Mouse (Mus musculus): ENCODE data around the gene Plekhg2. TPM values are rescaled to one million over a fixed set of nuclear protein-coding genes. Genes with fewer than 3 reads are reported as not detected.
A peak's percentile ranks its signal among the peaks of the same experiment; 100 is the strongest.

The Plekhg2 gene
- polyA plus RNA-seq, 1 experiment from 2014 or later = 21.4 TPM

- Histone ChIP-seq H3K27me3 (replicated peaks) (no peaks in the 10 kb centered on the region), H3K36me3 (no peaks in the 10 kb centered on the region), H3K4me3 (replicated peaks) (no peak overlapping the region), H3K27ac (replicated peaks) (peak overlapping the region; percentile 86), H3K4me2 (peak overlapping the region; percentile 79; the same call in 1 of the 2 replicates), H3K9ac (replicated peaks) (no peak overlapping the region), H3K4me1 (peaks cover 69% of the 10 kb centered on the region), H3K9me3 (replicated peaks) (no peaks in the 10 kb centered on the region)
- 81% methylated on average over 10 of the region's 10 CpGs for WGBS
- ATAC-seq (ENCODE audit: low FRiP score) = no peak
Measured at GRCm38 (mm10) chr7:28374647-28375046, 2.2 kb upstream of the Plekhg2 start.

- peak overlapping the region; percentile 93 for H3K27ac ChIP-seq (replicated peaks)
- no peaks in the 10 kb centered on the region for H3K36me3 ChIP-seq
- no peaks in the 10 kb centered on the region for H3K9me3 ChIP-seq (replicated peaks)
- 86% methylated on average over 7 of the region's 7 CpGs for WGBS
- H3K4me3 ChIP-seq (replicated peaks) = no peak overlapping the region
- H3K4me2 ChIP-seq = no peak overlapping the region
- H3K27me3 ChIP-seq (replicated peaks) = no peaks in the 10 kb centered on the region
- ATAC-seq (ENCODE audit: low FRiP score) = no peak
- H3K9ac ChIP-seq (replicated peaks) = no peak overlapping the region
- peaks cover 66% of the 10 kb centered on the region for H3K4me1 ChIP-seq
Measured at GRCm38 (mm10) chr7:28373891-28374495, 1.6 kb upstream of the Plekhg2 start.

- peaks cover 63% of the 10 kb centered on the region for H3K4me1 ChIP-seq
- H3K4me3 ChIP-seq (replicated peaks) = peak overlapping the region; percentile 87
- peak; percentile 4 for ATAC-seq (ENCODE audit: low FRiP score)
- no peaks in the 10 kb centered on the region for H3K27me3 ChIP-seq (replicated peaks)
- 0 out of 2 replicates have a peak overlapping the region, but pooled peaks have one; percentile 29 for H3K9ac ChIP-seq (replicated peaks)
- H3K36me3 ChIP-seq = no peaks in the 10 kb centered on the region
- under 1% methylated on average over 9 of the region's 9 CpGs for WGBS
- peak overlapping the region; percentile 93 for H3K27ac ChIP-seq (replicated peaks)
- peak overlapping the region; percentile 95 for H3K4me2 ChIP-seq
- no peaks in the 10 kb centered on the region for H3K9me3 ChIP-seq (replicated peaks)
Measured at GRCm38 (mm10) chr7:28373131-28373581, 757 bp upstream of the Plekhg2 start.

GRCm38 (mm10) chr7:28371514-28371989 lies 847 bp downstream of the Plekhg2 start:
- Histone ChIP-seq H3K9ac (replicated peaks) (peak overlapping the region; percentile 73), H3K36me3 (0 out of 2 replicates have a peak, but pooled peaks cover 10% of the 10 kb centered on the region), H3K27me3 (replicated peaks) (no peaks in the 10 kb centered on the region), H3K4me3 (replicated peaks) (peak overlapping the region; percentile 87), H3K4me1 (peaks cover 50% of the 10 kb centered on the region), H3K27ac (replicated peaks) (peak overlapping the region; percentile 93), H3K4me2 (peak overlapping the region; percentile 95), H3K9me3 (replicated peaks) (no peaks in the 10 kb centered on the region)
- WGBS = 2% methylated on average over 39 of the region's 43 CpGs
- peak; percentile 3; the same call in 1 of the 2 replicates for ATAC-seq (ENCODE audit: low FRiP score)

GRCm38 (mm10) chr7:28370977-28371513 lies 1.4 kb downstream of the Plekhg2 start:
- Histone ChIP-seq H3K4me3 (replicated peaks) (peak overlapping the region; percentile 87), H3K4me2 (peak overlapping the region; percentile 95), H3K9me3 (replicated peaks) (no peaks in the 10 kb centered on the region), H3K4me1 (peaks cover 45% of the 10 kb centered on the region), H3K9ac (replicated peaks) (peak overlapping the region; percentile 73), H3K27me3 (replicated peaks) (no peaks in the 10 kb centered on the region), H3K27ac (replicated peaks) (peak overlapping the region; percentile 93), H3K36me3 (0 out of 2 replicates have a peak, but pooled peaks cover 11% of the 10 kb centered on the region)
- 10% methylated on average over 11 of the region's 11 CpGs for WGBS
- no peak for ATAC-seq (ENCODE audit: low FRiP score)

- Histone ChIP-seq H3K36me3 (peaks cover 14% of the 10 kb centered on the region), H3K9me3 (replicated peaks) (no peaks in the 10 kb centered on the region), H3K4me2 (peak overlapping the region; percentile 95), H3K4me1 (peaks cover 35% of the 10 kb centered on the region), H3K27ac (replicated peaks) (no peak overlapping the region), H3K9ac (replicated peaks) (no peak overlapping the region), H3K27me3 (replicated peaks) (no peaks in the 10 kb centered on the region), H3K4me3 (replicated peaks) (peak overlapping the region; percentile 87)
- 94% methylated on average over 14 of the region's 14 CpGs for WGBS
- ATAC-seq (ENCODE audit: low FRiP score) = no peak
Measured at GRCm38 (mm10) chr7:28370051-28370450, 2.3 kb downstream of the Plekhg2 start.

- H3K9ac ChIP-seq (replicated peaks) = no peak overlapping the region
- H3K27me3 ChIP-seq (replicated peaks) = no peaks in the 10 kb centered on the region
- peaks cover 30% of the 10 kb centered on the region for H3K36me3 ChIP-seq
Measured at GRCm38 (mm10) chr7:28368276-28368920, 4.0 kb downstream of the Plekhg2 start.

GRCm38 (mm10) chr7:28367663-28368275 lies 4.6 kb downstream of the Plekhg2 start:
- Histone ChIP-seq H3K27ac (replicated peaks) (no peak overlapping the region; the same call in 1 of the 2 replicates), H3K4me2 (no peak overlapping the region), H3K9ac (replicated peaks) (no peak overlapping the region), H3K36me3 (peaks cover 32% of the 10 kb centered on the region), H3K4me1 (peaks cover 28% of the 10 kb centered on the region), H3K4me3 (replicated peaks) (no peak overlapping the region), H3K9me3 (replicated peaks) (no peaks in the 10 kb centered on the region), H3K27me3 (replicated peaks) (no peaks in the 10 kb centered on the region)
- 90% methylated on average over 16 of the region's 16 CpGs for WGBS
- no peak for ATAC-seq (ENCODE audit: low FRiP score)

More at GRCm38 (mm10) chr7:28368276-28368920, 4.0 kb downstream of the Plekhg2 start:
- H3K9me3 ChIP-seq (replicated peaks) = no peaks in the 10 kb centered on the region
- ATAC-seq (ENCODE audit: low FRiP score) = no peak
- H3K4me3 ChIP-seq (replicated peaks) = no peak overlapping the region
- no peak overlapping the region; the same call in 1 of the 2 replicates for H3K27ac ChIP-seq (replicated peaks)
- H3K4me1 ChIP-seq = peaks cover 28% of the 10 kb centered on the region
- WGBS = 95% methylated on average over 16 of the region's 16 CpGs
- no peak overlapping the region for H3K4me2 ChIP-seq

- no peak overlapping the region for H3K4me3 ChIP-seq (replicated peaks)
- no peak overlapping the region for H3K4me2 ChIP-seq
- no peaks in the 10 kb centered on the region for H3K9me3 ChIP-seq (replicated peaks)
- ATAC-seq (ENCODE audit: low FRiP score) = no peak
- WGBS = 91% methylated on average over 16 of the region's 16 CpGs
- H3K4me1 ChIP-seq = peaks cover 9% of the 10 kb centered on the region; the same call in 1 of the 2 replicates
- peaks cover 55% of the 10 kb centered on the region for H3K36me3 ChIP-seq
- no peaks in the 10 kb centered on the region for H3K27me3 ChIP-seq (replicated peaks)
- no peak overlapping the region for H3K27ac ChIP-seq (replicated peaks)
- no peak overlapping the region for H3K9ac ChIP-seq (replicated peaks)
Measured at GRCm38 (mm10) chr7:28362441-28363060, 9.8 kb downstream of the Plekhg2 start.

GRCm38 (mm10) chr7:28361647-28362341 lies 10.6 kb downstream of the Plekhg2 start:
- H3K4me1 ChIP-seq = peaks cover 9% of the 10 kb centered on the region; the same call in 1 of the 2 replicates
- no peak overlapping the region for H3K4me3 ChIP-seq (replicated peaks)
- no peak overlapping the region for H3K27ac ChIP-seq (replicated peaks)
- H3K9me3 ChIP-seq (replicated peaks) = no peaks in the 10 kb centered on the region
- H3K36me3 ChIP-seq = peaks cover 51% of the 10 kb centered on the region
- no peak overlapping the region for H3K4me2 ChIP-seq
- H3K9ac ChIP-seq (replicated peaks) = no peak overlapping the region
- no peaks in the 10 kb centered on the region for H3K27me3 ChIP-seq (replicated peaks)
- ATAC-seq (ENCODE audit: low FRiP score) = no peak
- 97% methylated on average over 20 of the region's 20 CpGs for WGBS

Measured in neural tube, embryonic 15.5 days (tissue).